Mouse (Mus musculus) myocyte (in vitro differentiated cells): ENCODE measurements around the gene Paqr3.

ENCODE experiments used
- CEBPB ChIP-seq: IDR thresholded peaks from 2 replicates; pipeline ENCODE4 v1.6.1; 2011; ENCODE audit warnings: mild to moderate bottlenecking, moderate library complexity; ENCODE audit not compliant: poor library complexity, insufficient read depth, severe bottlenecking
- MAX ChIP-seq: IDR thresholded peaks from one replicate; pipeline ENCODE4 v1.6.1; 2011; ENCODE audit warnings: low read depth, mild to moderate bottlenecking, control low read depth
- MYOG ChIP-seq, 3 experiments: IDR thresholded peaks; one replicate each; pipeline ENCODE4 v1.6.1; 2011; ENCODE audit warnings: control low read depth in 2 of 3, low read depth in 2 of 3, mild to moderate bottlenecking in 2 of 3; ENCODE audit not compliant: insufficient read length in 2 of 3, control insufficient read depth in 1 of 3, insufficient read depth in 1 of 3
- POLR2A ChIP-seq: IDR thresholded peaks from one replicate; pipeline ENCODE4 v1.6.1; 2011; ENCODE audit warnings: low read depth, mild to moderate bottlenecking, control low read depth, moderate library complexity; ENCODE audit not compliant: insufficient read length
- POLR2AphosphoS2 ChIP-seq: IDR thresholded peaks from one replicate; pipeline ENCODE4 v1.6.1; 2011; ENCODE audit warnings: low read depth, control low read depth; ENCODE audit not compliant: insufficient read length
- SRF ChIP-seq: IDR thresholded peaks from one replicate; pipeline ENCODE4 v1.6.1; 2011; ENCODE audit warnings: low read depth; ENCODE audit not compliant: control insufficient read depth, insufficient read length
- USF1 ChIP-seq: IDR thresholded peaks from one replicate; pipeline ENCODE4 v1.6.1; 2011; ENCODE audit warnings: low read depth, mild to moderate bottlenecking, control low read depth, moderate library complexity

DNA sequence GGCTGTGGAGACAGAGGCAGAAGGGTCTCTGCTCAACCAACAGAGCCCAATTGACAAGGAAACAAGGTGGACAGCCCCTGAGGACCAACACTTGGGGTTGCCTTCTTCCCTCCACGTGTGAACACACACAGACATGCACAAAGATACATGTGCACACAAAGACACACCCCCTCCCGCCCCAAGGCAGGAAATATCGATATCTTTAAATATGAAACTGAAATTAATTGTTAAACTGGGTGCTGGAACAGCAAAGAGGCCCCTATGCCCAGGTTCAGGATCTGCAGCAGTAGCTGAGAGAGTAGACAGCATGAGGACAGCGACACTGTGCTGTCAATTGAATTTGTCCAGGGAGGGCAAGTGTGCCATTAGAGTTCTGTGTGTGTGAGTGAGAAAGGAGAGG is 45.6 kb downstream of the Paqr3 start:
- TF ChIP-seq POLR2AphosphoS2 (no peak), MAX (no peak), POLR2A (no peak), SRF (no peak), USF1 (no peak), CEBPB (no peak), MYOG (IDR thresholded peaks at IDR 0.05; ENCODE audit: control insufficient read depth in 1 of 3, insufficient read depth in 1 of 3, insufficient read length in 2 of 3, low read depth in 2 of 3) (no peak)
